Mouse (Mus musculus): ENCODE measurements around the gene Misp. TPM values are rescaled to one million over a fixed set of nuclear protein-coding genes. Genes with fewer than 3 reads are reported as not detected.
A peak's percentile ranks its signal among the peaks of the same experiment; 100 is the strongest.

Misp gene
- polyA plus RNA-seq, 1 experiment, result 4.0 TPM

GRCm38 (mm10) chr10:79781139-79781538, 39.6 kb upstream of the Misp start:
- 28% methylated on average over 21 of the region's 21 CpGs for WGBS
- TF ChIP-seq POLR2A (IDR thresholded peaks at IDR 0.05; ENCODE audit: borderline replicate concordance, extremely low read depth, low read depth, low read length) (no peak), CTCF (IDR thresholded peaks at IDR 0.05; ENCODE audit: insufficient read depth, low read length) (no peak)
- Histone ChIP-seq H3K4me1 (ENCODE audit: control insufficient read depth, insufficient read depth, low read length) (peaks cover 9% of the 10 kb centered on the region), H3K4me3 (replicated peaks; ENCODE audit: extremely low read depth, low read depth, low read length) (peak overlapping the region; percentile 22)
- DNase-seq, result no peak

- Histone ChIP-seq H3K4me3 (replicated peaks; ENCODE audit: extremely low read depth, low read depth, low read length) (no peak overlapping the region), H3K4me1 (ENCODE audit: control insufficient read depth, insufficient read depth, low read length) (peaks cover 9% of the 10 kb centered on the region)
- TF ChIP-seq CTCF (IDR thresholded peaks at IDR 0.05; ENCODE audit: insufficient read depth, low read length) (no peak), POLR2A (IDR thresholded peaks at IDR 0.05; ENCODE audit: borderline replicate concordance, extremely low read depth, low read depth, low read length) (no peak)
- DNase-seq, result no peak
- WGBS, result 67% methylated on average over 5 of the region's 5 CpGs
Observed at GRCm38 (mm10) chr10:79781956-79782355, 38.8 kb upstream of the Misp start.

GRCm38 (mm10) chr10:79783050-79783449, 37.7 kb upstream of the Misp start:
- no peak overlapping the region for H3K4me3 ChIP-seq (replicated peaks; ENCODE audit: extremely low read depth, low read depth, low read length)
- DNase-seq, result no peak
- TF ChIP-seq CTCF (IDR thresholded peaks at IDR 0.05; ENCODE audit: insufficient read depth, low read length) (peak; percentile 32), POLR2A (IDR thresholded peaks at IDR 0.05; ENCODE audit: borderline replicate concordance, extremely low read depth, low read depth, low read length) (no peak)
- peaks cover 9% of the 10 kb centered on the region for H3K4me1 ChIP-seq (ENCODE audit: control insufficient read depth, insufficient read depth, low read length)
- 55% methylated on average over 7 of the region's 7 CpGs for WGBS

- Histone ChIP-seq H3K4me3 (replicated peaks; ENCODE audit: extremely low read depth, low read depth, low read length) (no peak overlapping the region), H3K4me1 (ENCODE audit: control insufficient read depth, insufficient read depth, low read length) (peaks cover 9% of the 10 kb centered on the region)
- 47% methylated on average over 27 of the region's 27 CpGs for WGBS
- TF ChIP-seq CTCF (IDR thresholded peaks at IDR 0.05; ENCODE audit: insufficient read depth, low read length), result peak; percentile 57
- no peak for TF ChIP-seq POLR2A (IDR thresholded peaks at IDR 0.05; ENCODE audit: borderline replicate concordance, extremely low read depth, low read depth, low read length)
- DNase-seq, result peak; percentile 25
Observed at GRCm38 (mm10) chr10:79783920-79784800, 36.6 kb upstream of the Misp start.

- Histone ChIP-seq H3K4me3 (replicated peaks; ENCODE audit: extremely low read depth, low read depth, low read length) (no peak overlapping the region), H3K4me1 (ENCODE audit: control insufficient read depth, insufficient read depth, low read length) (no peaks in the 10 kb centered on the region)
- 27% methylated on average over 7 of the region's 7 CpGs for WGBS
- DNase-seq, result peak; percentile 85
- peak; percentile 66 for TF ChIP-seq CTCF (IDR thresholded peaks at IDR 0.05; ENCODE audit: insufficient read depth, low read length)
- no peak for TF ChIP-seq POLR2A (IDR thresholded peaks at IDR 0.05; ENCODE audit: borderline replicate concordance, extremely low read depth, low read depth, low read length)
Observed at GRCm38 (mm10) chr10:79788386-79789158, 32.2 kb upstream of the Misp start.

GRCm38 (mm10) chr10:79789581-79789980, 31.2 kb upstream of the Misp start:
- Histone ChIP-seq H3K4me3 (replicated peaks; ENCODE audit: extremely low read depth, low read depth, low read length) (no peak overlapping the region), H3K4me1 (ENCODE audit: control insufficient read depth, insufficient read depth, low read length) (no peaks in the 10 kb centered on the region)
- WGBS, result 57% methylated on average over 2 of the region's 2 CpGs
- no peak for TF ChIP-seq POLR2A (IDR thresholded peaks at IDR 0.05; ENCODE audit: borderline replicate concordance, extremely low read depth, low read depth, low read length)
- DNase-seq, result no peak

- TF ChIP-seq CTCF (IDR thresholded peaks at IDR 0.05; ENCODE audit: insufficient read depth, low read length), result no peak
- no peak for DNase-seq
- 0 out of 2 replicates have a peak, but pooled peaks cover 3% of the 10 kb centered on the region for H3K4me1 ChIP-seq (ENCODE audit: control insufficient read depth, insufficient read depth, low read length)
- no peak within 1 kb of the TSS for H3K4me3 ChIP-seq (replicated peaks; ENCODE audit: extremely low read depth, low read depth, low read length)
- 72% methylated on average over 4 of the region's 4 CpGs for WGBS
Observed at GRCm38 (mm10) chr10:79790861-79791260, 29.9 kb upstream of the Misp start, which contains the start of gene Prss57. Prss57 (minus strand) TSS chr10:79790961.

- peaks cover 3% of the 10 kb centered on the region; the same call in 1 of the 2 replicates for H3K4me1 ChIP-seq (ENCODE audit: control insufficient read depth, insufficient read depth, low read length)
- DNase-seq, result no peak
- WGBS, result 74% methylated on average over 5 of the region's 5 CpGs
- no peak overlapping the region for H3K4me3 ChIP-seq (replicated peaks; ENCODE audit: extremely low read depth, low read depth, low read length)
- TF ChIP-seq POLR2A (IDR thresholded peaks at IDR 0.05; ENCODE audit: borderline replicate concordance, extremely low read depth, low read depth, low read length), result no peak
Observed at GRCm38 (mm10) chr10:79792339-79793040, 28.3 kb upstream of the Misp start.

- Histone ChIP-seq H3K4me3 (replicated peaks; ENCODE audit: extremely low read depth, low read depth, low read length) (peak within 1 kb of the TSS; percentile 74), H3K4me1 (ENCODE audit: control insufficient read depth, insufficient read depth, low read length) (peaks cover 3% of the 10 kb centered on the region; the same call in 1 of the 2 replicates)
- 5% methylated on average over 51 of the region's 51 CpGs for WGBS
- peak; percentile 81 for DNase-seq
- TF ChIP-seq CTCF (IDR thresholded peaks at IDR 0.05; ENCODE audit: insufficient read depth, low read length), result peak; percentile 62
- TF ChIP-seq POLR2A (IDR thresholded peaks at IDR 0.05; ENCODE audit: borderline replicate concordance, extremely low read depth, low read depth, low read length), result no peak
Observed at GRCm38 (mm10) chr10:79793051-79793737, 27.6 kb upstream of the Misp start, which contains the start of gene Palm. Palm (plus strand) TSS chr10:79793572.
